Mouse (Mus musculus) cerebellum, postnatal 36 days (tissue): ENCODE data around the gene Snx12.
A peak's percentile ranks its signal among the peaks of the same experiment; 100 is the strongest.

ENCODE experiments used
- DNase-seq, 2 experiments: peaks; one replicate each; pipeline ENCODE4 v3.0.0; 2021 to 2022; ENCODE audit warnings: mixed read lengths in 2 of 2

Gene Snx12

GRCm38 (mm10) chrX:101221834-101222795, at the start of gene Snx12:
Gene Snx12, minus strand, starts transcription at chrX:101222563.
- DNase-seq, result peak; percentile 84 to 92

DNA sequence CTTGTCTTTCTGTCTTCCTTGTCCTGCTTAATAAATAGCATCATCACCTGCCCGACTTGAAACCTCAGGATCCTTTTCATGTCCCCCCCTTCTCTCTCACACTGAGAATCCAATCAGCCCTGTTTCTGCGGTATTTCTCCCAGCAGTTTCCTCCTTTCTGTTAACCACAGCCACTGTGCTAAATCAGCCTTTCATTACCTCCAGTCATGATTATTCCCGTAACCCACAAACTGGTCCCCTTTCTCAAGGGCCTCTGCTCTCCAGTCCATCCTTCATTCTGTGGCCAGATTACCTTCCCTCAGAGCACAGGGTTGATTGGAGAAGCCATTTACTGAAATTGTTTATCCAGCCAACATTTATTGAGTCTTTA, 46.4 kb upstream of the Snx12 start, which contains the start of gene Gm20489:
Gene Gm20489 (minus strand): TSS at position 269 of the 370 bp plus-strand sequence.
- DNase-seq, result no peak

GRCm38 (mm10) chrX:101268025-101268754, 45.8 kb upstream of the Snx12 start, which contains the start of gene Il2rg:
Gene Il2rg, minus strand, starts transcription at chrX:101268255.
- DNase-seq, result no peak

GRCm38 (mm10) chrX:101266631-101267030, 44.3 kb upstream of the Snx12 start:
- DNase-seq, result no peak

DNA sequence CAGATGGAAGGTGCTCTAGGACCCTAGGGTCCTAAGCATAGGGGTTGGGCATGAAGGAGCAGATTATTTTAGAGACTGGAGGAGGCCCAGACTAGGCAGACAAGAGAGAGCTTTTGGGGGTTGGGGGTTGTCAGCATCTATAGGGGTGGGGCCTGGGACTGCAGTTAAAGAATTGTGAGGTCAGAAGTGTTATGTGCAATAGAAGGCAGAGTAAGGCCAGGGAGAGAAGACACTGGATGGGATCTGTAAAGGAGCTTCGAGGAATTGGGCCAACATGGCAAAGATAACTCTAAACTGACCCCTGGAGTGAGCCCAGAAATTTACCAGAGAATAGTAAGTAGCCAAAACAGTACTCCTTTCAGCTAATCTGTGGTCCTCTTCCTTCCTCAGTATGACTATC, 41.5 kb upstream of the Snx12 start, which contains the start of gene Gm614:
Gene Gm614 (minus strand): TSS at position 101 of the 400 bp plus-strand sequence.
- no peak for DNase-seq

GRCm38 (mm10) chrX:101260441-101261325, 38.3 kb upstream of the Snx12 start:
- DNase-seq, result no peak

DNA sequence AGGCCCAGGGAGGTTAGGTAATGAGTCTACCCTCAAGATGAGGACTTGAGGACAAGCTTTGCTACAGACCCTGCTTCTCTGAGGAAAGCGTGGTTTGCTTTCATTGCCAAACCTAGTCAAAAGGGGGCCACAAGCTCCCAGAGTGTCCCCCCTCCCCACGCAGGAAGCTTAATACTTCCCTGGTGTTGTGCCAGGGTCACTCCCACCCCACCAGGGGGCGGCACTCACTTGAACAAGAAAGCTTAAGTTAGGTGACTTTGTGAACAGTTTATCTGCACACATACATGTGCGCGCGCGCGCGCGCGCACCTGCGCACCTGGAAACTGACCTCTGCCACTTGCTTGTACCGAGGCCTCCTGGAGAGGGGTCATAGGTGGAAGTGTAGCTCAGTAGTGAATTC, 34.2 kb upstream of the Snx12 start:
- DNase-seq, result no peak

DNA sequence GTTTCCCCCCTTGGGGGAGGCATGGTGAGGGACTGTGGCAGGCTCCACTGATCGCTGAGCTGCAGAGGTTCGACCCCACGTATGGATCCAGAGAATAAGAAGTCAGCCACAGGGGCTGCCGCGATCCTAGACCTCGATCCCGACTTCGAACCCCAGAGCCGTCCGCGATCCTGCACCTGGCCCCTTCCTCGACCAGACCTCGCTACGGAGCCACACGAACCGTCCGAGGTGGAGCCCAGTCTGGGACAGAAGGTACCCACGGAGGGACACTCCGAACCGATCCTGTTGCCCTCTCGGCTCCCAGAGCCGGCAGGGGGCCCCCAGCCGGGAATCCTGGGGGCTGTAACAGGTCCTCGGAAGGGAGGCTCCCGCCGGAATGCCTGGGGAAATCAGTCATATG, 32.4 kb upstream of the Snx12 start:
- DNase-seq, result no peak

GRCm38 (mm10) chrX:101253952-101254729, 31.8 kb upstream of the Snx12 start, which contains the start of gene Foxo4:
Gene Foxo4, plus strand, starts transcription at chrX:101254528.
- DNase-seq, result peak; percentile 83 to 84

DNA sequence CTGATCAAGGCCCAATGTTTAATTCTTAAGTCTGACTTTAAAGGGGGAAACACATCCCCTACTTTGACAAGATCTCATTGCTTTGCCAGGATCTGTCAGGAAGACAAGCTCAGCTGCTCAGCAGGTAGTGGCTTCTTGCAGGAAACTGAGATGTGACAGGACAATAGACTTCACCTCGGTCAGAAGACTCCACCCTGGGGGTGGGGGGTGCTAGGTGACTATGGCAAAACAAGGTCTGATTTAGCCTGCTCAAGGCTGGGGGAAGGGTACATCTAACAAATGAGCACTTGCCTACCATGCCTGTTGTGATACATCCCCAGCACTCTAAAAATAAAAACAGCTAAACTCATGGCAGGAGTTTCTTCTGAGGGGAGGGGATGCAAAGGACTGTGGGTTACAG, 22.6 kb upstream of the Snx12 start:
- no peak for DNase-seq

DNA sequence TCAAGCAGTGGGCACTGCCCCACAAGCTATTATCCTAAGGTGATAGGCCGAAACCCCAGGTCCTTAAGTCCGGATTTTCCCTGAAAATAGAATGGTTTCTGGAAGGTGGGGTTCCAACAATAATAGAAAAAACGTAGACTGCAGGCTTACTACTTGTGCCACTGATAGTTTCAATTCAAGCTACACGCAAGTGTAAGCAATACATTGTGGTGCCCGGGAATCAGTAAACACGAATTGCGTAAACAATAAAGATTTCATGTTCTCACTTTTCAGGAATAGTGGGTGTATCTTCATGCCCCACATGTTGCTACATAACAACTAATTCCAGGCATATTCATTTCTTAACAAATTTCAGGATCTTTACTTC, 416 bp upstream of the Snx12 start:
- no peak for DNase-seq

DNA sequence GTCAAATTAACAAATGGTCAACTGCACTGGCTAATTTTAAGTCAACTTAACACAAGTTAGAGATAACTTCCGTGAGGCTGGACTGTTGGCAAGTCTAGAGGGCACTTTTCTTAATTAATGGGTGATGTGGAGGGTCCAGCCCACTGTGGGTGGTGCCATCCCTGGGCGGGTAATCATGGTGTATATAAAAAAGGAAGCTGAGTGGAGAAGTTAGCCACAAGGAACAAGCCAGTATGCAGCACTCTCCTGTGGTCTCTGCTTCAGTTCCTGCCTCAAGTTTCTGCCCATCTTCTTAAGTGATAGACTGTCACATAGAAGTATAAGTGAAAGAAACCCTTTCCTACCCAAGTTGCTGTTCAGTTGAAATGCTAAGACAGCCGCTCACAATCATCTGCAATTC, 33.1 kb downstream of the Snx12 start:
- no peak for DNase-seq

GRCm38 (mm10) chrX:101187647-101188046, 34.7 kb downstream of the Snx12 start:
- DNase-seq, result no peak

DNA sequence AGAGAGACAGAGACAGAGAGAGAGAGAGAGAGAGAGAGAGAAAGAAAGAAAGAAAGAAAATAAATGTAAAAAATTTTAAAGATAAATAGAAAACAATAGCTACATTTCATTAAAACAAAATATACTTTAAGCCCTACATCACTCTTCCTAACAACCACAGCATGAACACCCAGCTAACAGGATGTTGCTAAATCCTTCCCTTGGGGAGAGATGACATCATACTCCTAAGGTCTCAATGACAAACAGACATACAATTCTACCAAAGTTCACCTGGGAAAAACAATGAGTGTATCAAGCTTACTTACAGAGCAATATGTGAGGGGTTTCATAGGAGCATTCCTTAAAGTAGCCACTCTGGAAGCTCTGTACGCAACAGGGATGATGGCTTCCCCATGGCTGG, 49.0 kb downstream of the Snx12 start:
- no peak for DNase-seq

GRCm38 (mm10) chrX:101168425-101168824, 53.9 kb downstream of the Snx12 start:
- no peak for DNase-seq

DNA sequence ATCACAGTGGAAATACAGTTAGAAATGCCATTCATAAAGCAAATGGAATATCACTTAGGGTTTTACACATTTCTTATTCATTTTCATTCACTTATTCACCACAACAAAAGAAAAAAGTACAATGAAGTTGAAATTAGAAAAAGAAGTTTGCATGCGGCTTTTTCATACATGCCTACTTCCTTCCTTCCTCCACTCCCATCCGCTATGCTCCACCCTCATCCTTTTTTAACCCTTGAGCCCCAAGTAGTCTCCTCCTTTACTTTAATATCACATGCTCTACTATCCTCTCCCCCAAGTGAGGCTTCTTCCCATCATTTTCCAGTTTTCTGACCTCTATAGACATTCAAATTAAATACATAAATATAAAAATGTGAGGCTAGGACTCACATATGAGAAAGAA, 58.6 kb downstream of the Snx12 start:
- DNase-seq, result no peak

DNA sequence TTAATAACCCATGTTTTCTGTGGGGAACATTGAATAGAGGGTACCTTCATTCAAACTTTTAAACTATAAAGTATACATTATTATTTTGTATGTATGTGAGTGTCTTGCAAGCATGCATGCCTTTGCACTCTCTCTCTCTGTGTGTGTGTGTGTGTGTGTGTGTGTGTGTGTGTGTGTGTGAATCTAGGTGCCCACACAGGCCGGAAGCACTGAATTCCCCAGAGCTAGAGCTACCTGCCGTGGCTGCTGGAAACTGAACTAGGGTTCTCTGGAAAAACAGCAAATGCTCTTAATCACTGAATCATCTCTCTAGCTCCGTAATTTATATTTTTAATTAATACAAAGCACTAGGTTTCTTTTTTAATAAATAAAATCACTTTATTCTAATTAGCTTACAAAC, 59.1 kb downstream of the Snx12 start:
- no peak for DNase-seq

DNA sequence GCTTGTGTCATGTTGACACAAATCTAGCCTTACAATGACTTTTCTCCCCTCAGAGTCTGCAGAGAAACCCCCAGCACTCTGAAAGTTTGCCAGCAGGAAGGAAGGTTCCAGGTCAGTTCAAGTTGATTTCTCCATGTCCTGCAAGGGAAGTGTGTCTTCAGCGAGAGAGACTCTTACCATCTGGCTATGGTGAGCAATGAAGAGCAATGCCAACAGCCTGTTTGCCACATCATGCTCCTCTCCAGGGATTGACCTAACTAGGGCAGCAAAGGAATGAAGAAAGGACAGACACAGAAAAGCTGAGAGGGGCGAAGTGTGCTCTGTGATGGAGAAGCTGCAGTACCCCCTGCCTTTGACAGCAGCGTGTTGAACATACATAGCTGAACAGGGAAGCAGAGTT, 59.8 kb downstream of the Snx12 start:
- DNase-seq, result peak; percentile 13 to 16

DNA sequence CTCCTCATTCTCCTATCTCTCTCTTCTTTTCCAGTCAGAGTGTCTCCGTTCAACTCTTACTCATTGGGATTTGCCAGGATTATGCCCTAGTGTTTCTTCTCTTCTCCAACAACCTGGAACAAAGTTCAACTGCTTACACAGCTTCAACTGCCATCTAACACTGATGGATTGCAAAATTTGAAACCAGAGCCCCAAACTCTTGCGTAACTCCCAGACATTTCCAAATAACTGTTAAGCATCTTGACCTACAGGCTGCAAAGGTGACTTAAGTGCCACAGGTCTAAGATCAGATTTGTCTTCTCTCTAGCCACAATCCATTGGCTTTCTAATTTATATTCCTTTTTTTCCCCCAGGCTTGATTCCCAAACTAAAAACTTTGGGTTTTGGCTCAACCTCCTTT, 64.9 kb downstream of the Snx12 start:
- DNase-seq, result no peak

- DNase-seq, result no peak
Observed at GRCm38 (mm10) chrX:101156369-101156768, 66.0 kb downstream of the Snx12 start.

GRCm38 (mm10) chrX:101147506-101147905, 74.9 kb downstream of the Snx12 start:
- DNase-seq, result no peak
